In the genomic region with DNA sequence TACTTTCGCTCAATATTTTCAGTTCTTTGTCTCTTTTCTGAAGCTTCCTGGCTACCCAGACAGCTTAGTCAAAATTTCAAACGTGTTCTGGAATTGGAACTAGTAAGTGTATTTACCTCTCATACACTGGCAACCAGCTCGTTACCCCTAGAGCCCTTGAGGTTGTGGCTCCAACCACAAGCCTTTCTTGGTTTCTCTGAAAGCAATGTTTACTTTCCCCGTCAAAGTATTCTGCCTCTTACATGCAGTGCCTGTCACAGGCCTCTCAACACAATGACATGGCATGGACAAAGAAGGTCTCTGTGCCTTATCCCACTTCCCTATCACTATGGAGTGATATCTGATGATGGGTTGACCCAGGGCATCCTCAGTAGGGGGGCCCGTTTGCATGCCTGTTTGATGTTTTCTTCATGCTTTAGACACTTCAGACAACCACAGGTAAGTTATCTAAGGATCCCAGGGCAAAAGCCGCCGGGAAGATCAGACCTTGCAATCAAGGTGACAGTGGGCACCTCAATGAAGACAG, we compare ENCODE assay signal across 8 mouse cellular contexts. TPM values are rescaled to one million over a fixed set of nuclear protein-coding genes. Genes with fewer than 3 reads are reported as not detected.
DNase-seq lines count a peak whose midpoint lies in the region; ATAC-seq lines count a peak whose summit lies in the region.

No protein-coding gene starts in this region.

- no peak for DNase-seq in neural tube, embryonic 11.5 days (ENCODE audit: low spot score)
- DNase-seq in neural tube, embryonic 10.5 days (ENCODE audit: extremely low spot score, low spot score) = no peak
- DNase-seq in layer of hippocampus, adult 9-10 months (ENCODE audit: low spot score) = no peak
- DNase-seq in right cerebral cortex, postnatal 14 days = no peak
- no peak for DNase-seq in kidney, adult 11 months

- 53% methylated on average over 7 of the region's 7 CpGs for WGBS in neural tube, embryonic 11.5 days
- 38% methylated on average over 7 of the region's 7 CpGs for WGBS in embryonic facial prominence, embryonic 12.5 days
- WGBS in intestine, embryonic 15.5 days = 50% methylated on average over 7 of the region's 7 CpGs
- WGBS in midbrain, embryonic 15.5 days = 43% methylated on average over 7 of the region's 7 CpGs

- peak overlapping the region; percentile 47; the same call in 1 of the 2 replicates for H3K27ac ChIP-seq in neural tube, embryonic 11.5 days (ENCODE audit: low read depth, low read length)
- H3K27ac ChIP-seq in embryonic facial prominence, embryonic 12.5 days = no peak overlapping the region
- no peak overlapping the region for H3K27ac ChIP-seq in intestine, embryonic 15.5 days
- H3K27ac ChIP-seq in midbrain, embryonic 15.5 days = peak overlapping the region; percentile 84

- no peaks in the 10 kb centered on the region for H3K27me3 ChIP-seq in neural tube, embryonic 11.5 days (ENCODE audit: control insufficient read depth, insufficient read depth, low read length)
- no peaks in the 10 kb centered on the region for H3K27me3 ChIP-seq in embryonic facial prominence, embryonic 12.5 days
- no peaks in the 10 kb centered on the region for H3K27me3 ChIP-seq in intestine, embryonic 15.5 days (replicated peaks)
- no peaks in the 10 kb centered on the region for H3K27me3 ChIP-seq in midbrain, embryonic 15.5 days (replicated peaks)

- peaks cover 5% of the 10 kb centered on the region; the same call in 1 of the 2 replicates for H3K4me1 ChIP-seq in neural tube, embryonic 11.5 days (ENCODE audit: control insufficient read depth, insufficient read depth, low read length)
- H3K4me1 ChIP-seq in embryonic facial prominence, embryonic 12.5 days = peaks cover 3% of the 10 kb centered on the region
- H3K4me1 ChIP-seq in intestine, embryonic 15.5 days (replicated peaks) = no peaks in the 10 kb centered on the region
- peaks cover 7% of the 10 kb centered on the region for H3K4me1 ChIP-seq in midbrain, embryonic 15.5 days

- no peaks in the 10 kb centered on the region for H3K36me3 ChIP-seq in neural tube, embryonic 11.5 days (ENCODE audit: control insufficient read depth, insufficient read depth, low read length)
- no peaks in the 10 kb centered on the region for H3K36me3 ChIP-seq in embryonic facial prominence, embryonic 12.5 days
- H3K36me3 ChIP-seq in intestine, embryonic 15.5 days = no peaks in the 10 kb centered on the region
- no peaks in the 10 kb centered on the region; the same call in 1 of the 2 replicates for H3K36me3 ChIP-seq in midbrain, embryonic 15.5 days (replicated peaks)

- no peak for ATAC-seq in neural tube, embryonic 11.5 days (ENCODE audit: insufficient read depth, low FRiP score, low TSS enrichment)
- no peak for ATAC-seq in embryonic facial prominence, embryonic 12.5 days (ENCODE audit: insufficient number of reproducible peaks, insufficient read depth, low FRiP score, low TSS enrichment)
- peak; percentile 16 for ATAC-seq in intestine, embryonic 15.5 days
- ATAC-seq in midbrain, embryonic 15.5 days (replicated peaks) = no peak; the same call in 1 of the 2 replicates

- peak overlapping the region; percentile 55 for H3K4me3 ChIP-seq in neural tube, embryonic 11.5 days (ENCODE audit: low read depth, low read length)
- peak overlapping the region; percentile 68 for H3K4me3 ChIP-seq in embryonic facial prominence, embryonic 12.5 days
- peak overlapping the region; percentile 58 for H3K4me3 ChIP-seq in intestine, embryonic 15.5 days (replicated peaks)
- peak overlapping the region; percentile 78 for H3K4me3 ChIP-seq in midbrain, embryonic 15.5 days

- no peaks in the 10 kb centered on the region for H3K9me3 ChIP-seq in neural tube, embryonic 11.5 days (ENCODE audit: control insufficient read depth, low read length)
- H3K9me3 ChIP-seq in embryonic facial prominence, embryonic 12.5 days = no peaks in the 10 kb centered on the region
- H3K9me3 ChIP-seq in intestine, embryonic 15.5 days = no peaks in the 10 kb centered on the region
- no peaks in the 10 kb centered on the region for H3K9me3 ChIP-seq in midbrain, embryonic 15.5 days

- H3K9ac ChIP-seq in neural tube, embryonic 11.5 days (ENCODE audit: low read length) = peak overlapping the region; percentile 68
- H3K9ac ChIP-seq in embryonic facial prominence, embryonic 12.5 days = peak overlapping the region; percentile 74
- peak overlapping the region; percentile 67 for H3K9ac ChIP-seq in intestine, embryonic 15.5 days
- H3K9ac ChIP-seq in midbrain, embryonic 15.5 days = peak overlapping the region; percentile 90

- H3K4me2 ChIP-seq in neural tube, embryonic 11.5 days (ENCODE audit: low read depth) = peak overlapping the region; percentile 58
- peak overlapping the region; percentile 77 for H3K4me2 ChIP-seq in embryonic facial prominence, embryonic 12.5 days (replicated peaks)
- H3K4me2 ChIP-seq in intestine, embryonic 15.5 days (replicated peaks) = peak overlapping the region; percentile 86
- H3K4me2 ChIP-seq in midbrain, embryonic 15.5 days = peak overlapping the region; percentile 58

RNA-seq across cellular contexts. Expression of a gene that starts 1.2 kb away (rescaled TPM):
- polyA plus RNA-seq in neural tube, embryonic 11.5 days (2014; fragmentation: Nextera tagmentation; extraction: Ambion mirVana) = 10.5 and 11.0 TPM in 2 replicates
- polyA plus RNA-seq in embryonic facial prominence, embryonic 12.5 days (2016; fragmentation: Nextera tagmentation; extraction: Ambion mirVana) = 9.9 and 10.0 TPM in 2 replicates
- 6.2 and 6.4 TPM in 2 replicates for polyA plus RNA-seq in intestine, embryonic 15.5 days (2015; fragmentation: Nextera tagmentation; extraction: Ambion mirVana)
- 29.2 and 30.2 TPM in 2 replicates for polyA plus RNA-seq in midbrain, embryonic 15.5 days (2015; fragmentation: Nextera tagmentation; extraction: Ambion mirVana)

RNA-seq across cellular contexts. Expression of a gene that starts 31.5 kb away (rescaled TPM):
- 31.3 and 32.2 TPM in 2 replicates for polyA plus RNA-seq in neural tube, embryonic 11.5 days (2014; fragmentation: Nextera tagmentation; extraction: Ambion mirVana)
- 27.9 and 28.1 TPM in 2 replicates for polyA plus RNA-seq in embryonic facial prominence, embryonic 12.5 days (2016; fragmentation: Nextera tagmentation; extraction: Ambion mirVana)
- polyA plus RNA-seq in intestine, embryonic 15.5 days (2015; fragmentation: Nextera tagmentation; extraction: Ambion mirVana) = 17.6 and 23.4 TPM in 2 replicates
- 53.2 and 56.3 TPM in 2 replicates for polyA plus RNA-seq in midbrain, embryonic 15.5 days (2015; fragmentation: Nextera tagmentation; extraction: Ambion mirVana)

RNA-seq across cellular contexts. Expression of a gene that starts 56.2 kb away (rescaled TPM):
- 51.9 and 53.0 TPM in 2 replicates for polyA plus RNA-seq in neural tube, embryonic 11.5 days (2014; fragmentation: Nextera tagmentation; extraction: Ambion mirVana)
- polyA plus RNA-seq in embryonic facial prominence, embryonic 12.5 days (2016; fragmentation: Nextera tagmentation; extraction: Ambion mirVana) = 47.9 and 48.0 TPM in 2 replicates
- polyA plus RNA-seq in intestine, embryonic 15.5 days (2015; fragmentation: Nextera tagmentation; extraction: Ambion mirVana) = 56.6 and 63.9 TPM in 2 replicates
- 31.1 and 31.4 TPM in 2 replicates for polyA plus RNA-seq in midbrain, embryonic 15.5 days (2015; fragmentation: Nextera tagmentation; extraction: Ambion mirVana)

Comparison
In these comparisons a context has a peak if more than half of its experiments do, and no peak if none do; other contexts are left out.
1. H3K27ac ChIP-seq: peak in neural tube, embryonic 11.5 days (single experiment) and midbrain, embryonic 15.5 days (single experiment); none in embryonic facial prominence, embryonic 12.5 days (single experiment) and intestine, embryonic 15.5 days (single experiment).
2. Peak in every context shown above with its lines, with median percentiles within 50 percentile points of each other: H3K4me2 ChIP-seq, H3K4me3 ChIP-seq and H3K9ac ChIP-seq.